8 mouse cellular contexts compared by ENCODE assay signal in genomic region chr8:109961693-109962367, GRCm38 (mm10). TPM values are rescaled to one million over a fixed set of nuclear protein-coding genes. Genes with fewer than 3 reads are reported as not detected.
A peak's percentile ranks its signal among the peaks of the same experiment; 100 is the strongest.
DNase-seq lines count a peak whose midpoint lies in the region; ATAC-seq and TF ChIP-seq lines count a peak whose summit lies in the region.

Gene Marveld3, minus strand, starts transcription at chr8:109962203.

- peaks cover 38% of the 10 kb centered on the region for H3K27me3 ChIP-seq in heart, embryonic 11.5 days (ENCODE audit: control insufficient read depth, insufficient read depth, low read length)
- peaks cover 27% of the 10 kb centered on the region for H3K27me3 ChIP-seq in heart, postnatal 0 days (ENCODE audit: control insufficient read depth, insufficient read depth, low read length)
- H3K27me3 ChIP-seq in midbrain, embryonic 11.5 days (ENCODE audit: control insufficient read depth, insufficient read depth, low read length) = peaks cover 26% of the 10 kb centered on the region
- H3K27me3 ChIP-seq in testis, adult 2 months (ENCODE audit: control insufficient read depth, insufficient read depth, low read length) = no peaks in the 10 kb centered on the region

- no peaks in the 10 kb centered on the region for H3K9me3 ChIP-seq in heart, embryonic 11.5 days (replicated peaks; ENCODE audit: control insufficient read depth, low read length)
- no peaks in the 10 kb centered on the region for H3K9me3 ChIP-seq in heart, postnatal 0 days (replicated peaks; ENCODE audit: control insufficient read depth, low read length)
- no peaks in the 10 kb centered on the region for H3K9me3 ChIP-seq in midbrain, embryonic 11.5 days (ENCODE audit: control insufficient read depth, low read length)

- no peak for TF ChIP-seq EP300 in heart, postnatal 0 days (IDR thresholded peaks at IDR 0.05; ENCODE audit: low read depth)

- H3K4me1 ChIP-seq in heart, embryonic 11.5 days (ENCODE audit: control insufficient read depth, insufficient read depth, low read length) = peaks cover 18% of the 10 kb centered on the region
- H3K4me1 ChIP-seq in heart, postnatal 0 days (ENCODE audit: control insufficient read depth, insufficient read depth) = peaks cover 23% of the 10 kb centered on the region
- peaks cover 7% of the 10 kb centered on the region for H3K4me1 ChIP-seq in midbrain, embryonic 11.5 days (ENCODE audit: control insufficient read depth, insufficient read depth, low read length)
- peaks cover 22% of the 10 kb centered on the region for H3K4me1 ChIP-seq in testis, adult 2 months (ENCODE audit: control insufficient read depth, insufficient read depth, low read length)

- H3K27ac ChIP-seq in heart, embryonic 11.5 days (ENCODE audit: low read depth, low read length) = no peak within 1 kb of the TSS
- H3K27ac ChIP-seq in heart, postnatal 0 days (ENCODE audit: low read depth) = no peak within 1 kb of the TSS
- no peak within 1 kb of the TSS for H3K27ac ChIP-seq in midbrain, embryonic 11.5 days (ENCODE audit: low read depth, low read length)
- no peak within 1 kb of the TSS for H3K27ac ChIP-seq in testis, adult 2 months (ENCODE audit: control insufficient read depth, insufficient read depth, low read depth, low read length)

- ATAC-seq in heart, embryonic 11.5 days (replicated peaks; ENCODE audit: insufficient number of reproducible peaks, low FRiP score, low TSS enrichment) = no peak
- peak; percentile 65 for ATAC-seq in heart, postnatal 0 days (ENCODE audit: insufficient read depth, low read depth)
- peak; percentile 57 for ATAC-seq in midbrain, embryonic 11.5 days (ENCODE audit: low FRiP score)

- peak; percentile 72 for TF ChIP-seq CTCF in heart, postnatal 0 days (IDR thresholded peaks at IDR 0.05; ENCODE audit: low read depth)
- peak; percentile 97 for TF ChIP-seq CTCF in testis, adult 2 months (IDR thresholded peaks at IDR 0.05; ENCODE audit: control insufficient read depth, insufficient read depth, insufficient replicate concordance, low read depth, low read length)

- no peak for DNase-seq in heart, adult 18-20 months
- DNase-seq in cerebellum, postnatal 25 days = peak; percentile 37 to 54
- no peak for DNase-seq in heart, postnatal 0 days (ENCODE audit: low spot score)
- no peak for DNase-seq in large intestine, adult 2 months (ENCODE audit: low read depth, low spot score)
- peak; percentile 96 for DNase-seq in midbrain, embryonic 11.5 days (ENCODE audit: low spot score, missing footprints)
- DNase-seq in Muller cell, postnatal 12 days (ENCODE audit: inconsistent ontology term) = no peak

- H3K9ac ChIP-seq in heart, embryonic 11.5 days (ENCODE audit: low read depth, low read length) = peak within 1 kb of the TSS; percentile 53; the same call in 1 of the 2 replicates
- H3K9ac ChIP-seq in heart, postnatal 0 days (replicated peaks; ENCODE audit: low read depth, low read length) = no peak within 1 kb of the TSS
- H3K9ac ChIP-seq in midbrain, embryonic 11.5 days (ENCODE audit: low read length) = peak within 1 kb of the TSS; percentile 46

- WGBS in heart, embryonic 11.5 days (ENCODE audit: insufficient replicate concordance) = 3% methylated on average over 64 of the region's 64 CpGs
- 5% methylated on average over 63 of the region's 64 CpGs for WGBS in heart, postnatal 0 days
- WGBS in large intestine, adult 2 months = 2% methylated on average over 64 of the region's 64 CpGs
- 1% methylated on average over 64 of the region's 64 CpGs for WGBS in midbrain, embryonic 11.5 days

- no peak for TF ChIP-seq POLR2A in testis, adult 2 months (IDR thresholded peaks at IDR 0.05; ENCODE audit: control insufficient read depth, low read depth, low read length)

- H3K36me3 ChIP-seq in heart, embryonic 11.5 days (ENCODE audit: control insufficient read depth, insufficient read depth, low read length) = no peaks in the 10 kb centered on the region
- no peaks in the 10 kb centered on the region for H3K36me3 ChIP-seq in heart, postnatal 0 days (replicated peaks; ENCODE audit: control insufficient read depth, insufficient read depth, low read length)
- no peaks in the 10 kb centered on the region for H3K36me3 ChIP-seq in midbrain, embryonic 11.5 days (ENCODE audit: control insufficient read depth, insufficient read depth, low read length)
- H3K36me3 ChIP-seq in testis, adult 2 months (ENCODE audit: control insufficient read depth, insufficient read depth, low read length) = no peaks in the 10 kb centered on the region

- H3K4me3 ChIP-seq in heart, embryonic 11.5 days (ENCODE audit: low read depth, low read length) = peak within 1 kb of the TSS; percentile 42
- peak within 1 kb of the TSS; percentile 48 for H3K4me3 ChIP-seq in heart, postnatal 0 days (ENCODE audit: low read depth, low read length)
- peak within 1 kb of the TSS; percentile 41 for H3K4me3 ChIP-seq in midbrain, embryonic 11.5 days (ENCODE audit: low read depth, low read length)
- H3K4me3 ChIP-seq in testis, adult 2 months (ENCODE audit: control insufficient read depth, low read depth, low read length) = peak within 1 kb of the TSS; percentile 81

- peak within 1 kb of the TSS; percentile 83 for H3K4me2 ChIP-seq in heart, embryonic 11.5 days
- H3K4me2 ChIP-seq in heart, postnatal 0 days (ENCODE audit: low read depth, low read length) = peak within 1 kb of the TSS; percentile 83
- H3K4me2 ChIP-seq in midbrain, embryonic 11.5 days = peak within 1 kb of the TSS; percentile 69

RNA-seq across cellular contexts. Expression of gene Marveld3, which starts in this region (rescaled TPM):
- polyA plus RNA-seq in heart, embryonic 11.5 days (2014; fragmentation: Nextera tagmentation; extraction: Ambion mirVana) = not detected in 2 replicates
- total RNA-seq in heart, adult 18-20 months (2021) = under 1 TPM in 1 of 2 experiments, not detected in 1; 0.46 TPM
- total RNA-seq in heart, postnatal 0 days (2014; rRNA removed; ENCODE audit: low replicate concordance) = 0.19 and 1.9 TPM in 2 replicates
- polyA plus RNA-seq in heart, postnatal 0 days (2015; fragmentation: Nextera tagmentation; extraction: Ambion mirVana) = 0.36 TPM in 2 replicates
- 26.9 and 29.0 TPM in 2 replicates for polyA plus RNA-seq in large intestine, adult 2 months (2012; rRNA removed)
- 0.25 and 0.37 TPM in 2 replicates for polyA plus RNA-seq in midbrain, embryonic 11.5 days (2014; fragmentation: Nextera tagmentation; extraction: Ambion mirVana)
- 0.80 and 1.3 TPM in 2 replicates for polyA plus RNA-seq in testis, adult 2 months (2012; rRNA removed)

Comparison
In these comparisons a context has a peak if more than half of its experiments do, and no peak if none do; other contexts are left out.
1. RNA of gene Marveld3 (polyA plus RNA-seq): 26.9 to 29.0 TPM in large intestine, adult 2 months; 0.80 to 1.3 TPM in testis, adult 2 months, 0.25 to 0.37 TPM in midbrain, embryonic 11.5 days, 0.36 TPM in heart, postnatal 0 days and not detected in heart, embryonic 11.5 days; every median in the first group is over 10 times any median in the second.
2. Peak in DNase-seq, ATAC-seq, H3K4me3 ChIP-seq, H3K9ac ChIP-seq and H3K4me2 ChIP-seq in midbrain, embryonic 11.5 days; RNA of the gene not detected or under 1 TPM.
3. DNase-seq: peak in cerebellum, postnatal 25 days (2 of 2); none in heart, adult 18-20 months (0 of 2), heart, postnatal 0 days (single experiment), large intestine, adult 2 months (single experiment) and Muller cell, postnatal 12 days (single experiment).
4. Peak in every context shown above with its lines, with median percentiles within 50 percentile points of each other: H3K4me2 ChIP-seq and H3K4me3 ChIP-seq.